Mouse (Mus musculus): Measurements from ENCODE around the gene Snx9.

DNA sequence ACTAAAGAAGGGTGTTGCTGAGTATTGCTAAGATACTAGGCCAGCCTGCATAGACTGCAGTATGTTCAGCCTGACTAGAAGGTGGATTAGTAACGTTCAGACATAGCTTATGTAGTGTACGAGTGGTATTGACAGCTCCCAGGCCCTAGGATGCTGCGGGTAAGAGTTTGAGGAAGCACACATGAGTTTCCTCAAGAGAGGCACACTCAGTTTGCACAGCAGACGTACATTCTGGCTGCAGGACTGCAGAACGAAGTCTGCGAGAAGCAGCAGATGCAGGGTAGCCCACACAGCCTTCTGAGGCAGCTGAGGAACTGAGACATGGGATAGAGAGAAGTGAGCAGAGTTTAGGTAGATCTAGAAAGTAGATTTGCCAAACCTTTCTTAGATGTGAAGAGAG lies 26.3 kb downstream of the Snx9 start:
- TF ChIP-seq EP300 (IDR thresholded peaks at IDR 0.05; ENCODE audit: low read depth) (no peak), CTCF (IDR thresholded peaks at IDR 0.05; ENCODE audit: low read depth) (no peak)

Data from liver, embryonic 14.5 days (tissue).